Mouse (Mus musculus) central nervous system, embryonic 18 days (tissue): Measurements from ENCODE around the gene Atp13a1. TPM values are rescaled to one million over a fixed set of nuclear protein-coding genes. Genes with fewer than 3 reads are reported as not detected.

Source experiments
- polyA plus RNA-seq: library from polyadenylated mRNA; depleted of rRNA; stranded (reverse); fragments of >200 nt; gene quantifications from 2 replicates; pipeline ENCODE4 v1.2.3, GENCODE M21; 2012; rRNA removed

Gene Atp13a1
- 75.2 and 80.1 TPM in 2 replicates for polyA plus RNA-seq

GRCm38 (mm10) chr8:69790773-69791367 lies at the start of gene Atp13a1, which contains the start of gene Zfp866:
Atp13a1 (plus strand) TSS chr8:69791163.
Zfp866 (minus strand) TSS chr8:69791178.

GRCm38 (mm10) chr8:69749544-69750454 lies 41.2 kb upstream of the Atp13a1 start, which contains the start of gene Zfp963:
Zfp963 (minus strand) TSS chr8:69749970.

GRCm38 (mm10) chr8:69774503-69775148 lies 16.3 kb upstream of the Atp13a1 start, which contains the start of gene Gm20422:
Gm20422 (minus strand) TSS chr8:69774886.

GRCm38 (mm10) chr8:69808094-69808863 lies 17.3 kb downstream of the Atp13a1 start, which contains the start of gene Gmip:
Gmip (plus strand) TSS chr8:69808679.

GRCm38 (mm10) chr8:69822386-69823191 lies 31.6 kb downstream of the Atp13a1 start, which contains the start of gene Lpar2:
Lpar2 (plus strand) TSS chr8:69822429.

GRCm38 (mm10) chr8:69832298-69832853 lies 41.4 kb downstream of the Atp13a1 start, which contains the start of gene Pbx4:
Pbx4 (plus strand) TSS chr8:69832491.

Other genes starting within 250 kb of the Atp13a1 start
- gene Zfp868, start 165.6 kb upstream of the Atp13a1 start, polyA plus RNA-seq: 19.2 and 19.7 TPM in 2 replicates
- 2.4 and 2.8 TPM in 2 replicates for gene Zfp964, start 136.7 kb upstream of the Atp13a1 start, polyA plus RNA-seq
- gene Zfp869, start 80.4 kb upstream of the Atp13a1 start, polyA plus RNA-seq: 16.3 and 17.7 TPM in 2 replicates
- 7.2 and 8.6 TPM in 2 replicates for gene Zfp963, start 41.2 kb upstream of the Atp13a1 start, polyA plus RNA-seq
- gene Gm20422, start 16.3 kb upstream of the Atp13a1 start, polyA plus RNA-seq: 0.95 and 1.2 TPM in 2 replicates
- 32.2 and 32.9 TPM in 2 replicates for gene Zfp866, start within 50 bp of the Atp13a1 start, polyA plus RNA-seq
- gene Gmip, start 17.5 kb downstream of the Atp13a1 start, polyA plus RNA-seq: 85.4 and 95.9 TPM in 2 replicates
- gene Lpar2, start 31.3 kb downstream of the Atp13a1 start, polyA plus RNA-seq: 5.8 and 6.4 TPM in 2 replicates
- 29.2 and 35.4 TPM in 2 replicates for gene Pbx4, start 41.3 kb downstream of the Atp13a1 start, polyA plus RNA-seq
- 7.6 and 7.8 TPM in 2 replicates for gene Cilp2, start 96.5 kb downstream of the Atp13a1 start, polyA plus RNA-seq
- 0.47 and 0.51 TPM in 2 replicates for gene Tssk6, start 111.0 kb downstream of the Atp13a1 start, polyA plus RNA-seq
- gene Ndufa13, start 111.4 kb downstream of the Atp13a1 start, polyA plus RNA-seq: 120 and 129 TPM in 2 replicates
- gene Yjefn3, start 111.5 kb downstream of the Atp13a1 start, polyA plus RNA-seq: 10.8 and 11.7 TPM in 2 replicates
- 20.8 and 21.0 TPM in 2 replicates for gene Gatad2a, start 205.2 kb downstream of the Atp13a1 start, polyA plus RNA-seq